ENCODE assay signal across 8 mouse cellular contexts in genomic region chr11:120236114-120236437, GRCm38 (mm10). TPM values are rescaled to one million over a fixed set of nuclear protein-coding genes. Genes with fewer than 3 reads are reported as not detected.
DNase-seq lines count a peak whose midpoint lies in the region; ATAC-seq and TF ChIP-seq lines count a peak whose summit lies in the region.

No protein-coding gene starts in this region.

- H3K27ac ChIP-seq in liver, adult 2 months (replicated peaks; ENCODE audit: insufficient read depth, low read depth, low read length), result peak overlapping the region; percentile 68
- H3K27ac ChIP-seq in embryonic facial prominence, embryonic 14.5 days (replicated peaks; ENCODE audit: low read depth, low read length), result peak overlapping the region; percentile 97
- peak overlapping the region; percentile 90 for H3K27ac ChIP-seq in intestine, embryonic 15.5 days

- H3K4me1 ChIP-seq in liver, adult 2 months (ENCODE audit: control insufficient read depth, insufficient read depth, low read length), result peaks cover 6% of the 10 kb centered on the region
- peaks cover 38% of the 10 kb centered on the region for H3K4me1 ChIP-seq in embryonic facial prominence, embryonic 14.5 days (ENCODE audit: control insufficient read depth, insufficient read depth, low read length)
- peaks cover 30% of the 10 kb centered on the region for H3K4me1 ChIP-seq in intestine, embryonic 15.5 days (replicated peaks)

- no peaks in the 10 kb centered on the region for H3K36me3 ChIP-seq in liver, adult 2 months (ENCODE audit: control insufficient read depth, insufficient read depth, low read length)
- peaks cover 6% of the 10 kb centered on the region; the same call in 1 of the 2 replicates for H3K36me3 ChIP-seq in embryonic facial prominence, embryonic 14.5 days (ENCODE audit: control insufficient read depth, insufficient read depth, low read length)
- H3K36me3 ChIP-seq in intestine, embryonic 15.5 days, result no peaks in the 10 kb centered on the region
- no peaks in the 10 kb centered on the region for H3K36me3 ChIP-seq in myocyte (ENCODE audit: control insufficient read depth, insufficient read depth)

- peaks cover 38% of the 10 kb centered on the region for H3K79me2 ChIP-seq in liver, adult 2 months (ENCODE audit: control insufficient read depth, insufficient read depth, low read length)
- H3K79me2 ChIP-seq in myocyte (ENCODE audit: control insufficient read depth, insufficient read depth), result peaks cover 52% of the 10 kb centered on the region

- H3K9me3 ChIP-seq in embryonic facial prominence, embryonic 14.5 days (ENCODE audit: control insufficient read depth, low read length), result no peaks in the 10 kb centered on the region
- H3K9me3 ChIP-seq in intestine, embryonic 15.5 days, result no peaks in the 10 kb centered on the region

- H3K27me3 ChIP-seq in liver, adult 2 months (ENCODE audit: control insufficient read depth, insufficient read depth, low read length), result no peaks in the 10 kb centered on the region
- H3K27me3 ChIP-seq in embryonic facial prominence, embryonic 14.5 days (replicated peaks; ENCODE audit: control insufficient read depth, insufficient read depth, low read length), result no peaks in the 10 kb centered on the region
- H3K27me3 ChIP-seq in intestine, embryonic 15.5 days (replicated peaks), result no peaks in the 10 kb centered on the region
- no peaks in the 10 kb centered on the region for H3K27me3 ChIP-seq in myocyte (ENCODE audit: control insufficient read depth, insufficient read depth, insufficient read length)

- ATAC-seq in embryonic facial prominence, embryonic 14.5 days (ENCODE audit: low read depth), result no peak
- no peak for ATAC-seq in intestine, embryonic 15.5 days

- WGBS in liver, adult 2 months, result 3% methylated on average over 13 of the region's 13 CpGs
- WGBS in embryonic facial prominence, embryonic 14.5 days, result 0% methylated on average over 11 of the region's 13 CpGs
- 0% methylated on average over 13 of the region's 13 CpGs for WGBS in intestine, embryonic 15.5 days

- no peak for DNase-seq in liver, adult 2 months (ENCODE audit: extremely low read depth, low read depth, low spot score)
- DNase-seq in liver (no peak), MN1 (ENCODE audit: low spot score) (no peak)
- DNase-seq in embryonic facial prominence, embryonic 14.5 days (ENCODE audit: low spot score), result no peak
- DNase-seq in embryo, embryonic 9.5 days (ENCODE audit: extremely low spot score), result no peak
- no peak for DNase-seq in spleen, postnatal 36 days (ENCODE audit: low spot score in 2 of 2)

- no peak for TF ChIP-seq POLR2A in liver, adult 2 months (IDR thresholded peaks at IDR 0.05; ENCODE audit: extremely low read depth, insufficient read depth, low read length)
- TF ChIP-seq POLR2A in myocyte (IDR thresholded peaks at IDR 0.05; ENCODE audit: insufficient read length, low read depth), result no peak

- peak overlapping the region; percentile 89 for H3K9ac ChIP-seq in liver, adult 2 months (ENCODE audit: low read depth, low read length)
- H3K9ac ChIP-seq in embryonic facial prominence, embryonic 14.5 days (ENCODE audit: low read depth, low read length), result peak overlapping the region; percentile 99
- H3K9ac ChIP-seq in intestine, embryonic 15.5 days, result peak overlapping the region; percentile 98

- peak overlapping the region; percentile 94 for H3ac ChIP-seq in myocyte (ENCODE audit: control insufficient read depth, insufficient read length)

- TF ChIP-seq CTCF in liver, adult 2 months (IDR thresholded peaks at IDR 0.05; ENCODE audit: low read depth, low read length), result no peak

- H3K4me2 ChIP-seq in embryonic facial prominence, embryonic 14.5 days (ENCODE audit: low read depth, low read length), result peak overlapping the region; percentile 100
- peak overlapping the region; percentile 97 for H3K4me2 ChIP-seq in intestine, embryonic 15.5 days (replicated peaks)
- peak overlapping the region; percentile 100 for H3K4me2 ChIP-seq in myocyte (ENCODE audit: low read depth)

- peak overlapping the region; percentile 96 for H3K4me3 ChIP-seq in liver, adult 2 months (ENCODE audit: insufficient read depth, low read depth, low read length)
- H3K4me3 ChIP-seq in embryonic facial prominence, embryonic 14.5 days (ENCODE audit: low read depth, low read length), result peak overlapping the region; percentile 92
- peak overlapping the region; percentile 67 for H3K4me3 ChIP-seq in intestine, embryonic 15.5 days (replicated peaks)
- H3K4me3 ChIP-seq in myocyte, result peak overlapping the region; percentile 84

TF ChIP-seq in myocyte, 11 proteins besides CTCF, POLR2A, EP300 and RAD21:
- TF ChIP-seq E2F4 (IDR thresholded peaks at IDR 0.05; ENCODE audit: insufficient read depth) (no peak), MYOG (IDR thresholded peaks at IDR 0.05; ENCODE audit: control insufficient read depth in 1 of 3, insufficient read depth in 1 of 3, insufficient read length in 2 of 3, low read depth in 2 of 3) (no peak), MYOD1 (IDR thresholded peaks at IDR 0.05; ENCODE audit: control insufficient read depth in 1 of 3, insufficient read length in 2 of 3, low read depth in 2 of 3) (no peak), USF1 (IDR thresholded peaks at IDR 0.05; ENCODE audit: low read depth) (no peak), MAX (IDR thresholded peaks at IDR 0.05; ENCODE audit: low read depth) (no peak), TCF3 (IDR thresholded peaks at IDR 0.05; ENCODE audit: insufficient read length, low read depth) (no peak), CEBPB (IDR thresholded peaks at IDR 0.05; ENCODE audit: insufficient read depth, poor library complexity, severe bottlenecking) (no peak), POLR2AphosphoS2 (IDR thresholded peaks at IDR 0.05; ENCODE audit: insufficient read length, low read depth) (no peak), REST (IDR thresholded peaks at IDR 0.05; ENCODE audit: insufficient read depth, insufficient read length) (no peak)
TF ChIP-seq in myocyte: peak in this region for 0.

RNA-seq across cellular contexts. Expression of gene Bahcc1, which starts 3.3 kb away (rescaled TPM):
- total RNA-seq in liver, adult 2 months (2014; rRNA removed), result 1.2 and 1.5 TPM in 2 replicates
- 3.4 and 3.5 TPM in 2 replicates for polyA plus RNA-seq in liver, adult 2 months (2012; rRNA removed)
- polyA plus RNA-seq in embryonic facial prominence, embryonic 14.5 days (2014; fragmentation: Nextera tagmentation; extraction: Ambion mirVana), result 11.1 and 12.0 TPM in 2 replicates
- 5.8 and 7.1 TPM in 2 replicates for polyA plus RNA-seq in intestine, embryonic 15.5 days (2015; fragmentation: Nextera tagmentation; extraction: Ambion mirVana)
- polyA plus RNA-seq in myocyte (2012; fragmentation: generic; extraction: Trizol), result 6.3 TPM
